Mouse (Mus musculus): Measurements from ENCODE around the gene Tiam2. TPM values are rescaled to one million over a fixed set of nuclear protein-coding genes. Genes with fewer than 3 reads are reported as not detected.

The Tiam2 gene
- polyA plus RNA-seq (2014; fragmentation: Nextera tagmentation; extraction: Ambion mirVana) = 81.3 and 106 TPM in 2 replicates

GRCm38 (mm10) chr17:3326148-3326902 is at the start of gene Tiam2:
Tiam2 (plus strand) TSS chr17:3326573.
- peak within 1 kb of the TSS; percentile 65 for H3K27ac ChIP-seq (ENCODE audit: low read depth, low read length)

GRCm38 (mm10) chr17:3280321-3280720 is 46.1 kb upstream of the Tiam2 start:
- Histone ChIP-seq H3K36me3 (ENCODE audit: control insufficient read depth, insufficient read depth, low read length) (no peaks in the 10 kb centered on the region), H3K27ac (ENCODE audit: low read depth, low read length) (no peak overlapping the region), H3K9me3 (replicated peaks; ENCODE audit: control insufficient read depth, low read length) (no peaks in the 10 kb centered on the region), H3K4me3 (ENCODE audit: low read depth, low read length) (no peak overlapping the region), H3K4me2 (ENCODE audit: low read length) (no peak overlapping the region), H3K9ac (ENCODE audit: low read length) (no peak overlapping the region), H3K27me3 (replicated peaks; ENCODE audit: control insufficient read depth, insufficient read depth, low read length) (no peaks in the 10 kb centered on the region), H3K4me1 (ENCODE audit: control insufficient read depth, insufficient read depth, low read length) (peaks cover 10% of the 10 kb centered on the region; the same call in 1 of the 2 replicates)
- WGBS = 83% methylated on average over 2 of the region's 2 CpGs
- DNase-seq (ENCODE audit: low spot score) = no peak
- ATAC-seq = no peak

More at GRCm38 (mm10) chr17:3326148-3326902, at the start of gene Tiam2:
- peak within 1 kb of the TSS; percentile 75 for H3K4me2 ChIP-seq (ENCODE audit: low read length)
- ATAC-seq = peak; percentile 67
- peak; percentile 56 for DNase-seq (ENCODE audit: low spot score)
- peak within 1 kb of the TSS; percentile 76 for H3K9ac ChIP-seq (ENCODE audit: low read length)
- H3K36me3 ChIP-seq (ENCODE audit: control insufficient read depth, insufficient read depth, low read length) = no peaks in the 10 kb centered on the region
- peak within 1 kb of the TSS; percentile 55 for H3K4me3 ChIP-seq (ENCODE audit: low read depth, low read length)
- H3K4me1 ChIP-seq (ENCODE audit: control insufficient read depth, insufficient read depth, low read length) = peaks cover 15% of the 10 kb centered on the region
- peaks cover 13% of the 10 kb centered on the region for H3K27me3 ChIP-seq (replicated peaks; ENCODE audit: control insufficient read depth, insufficient read depth, low read length)
- WGBS = under 1% methylated on average over 51 of the region's 55 CpGs
- H3K9me3 ChIP-seq (replicated peaks; ENCODE audit: control insufficient read depth, low read length) = no peaks in the 10 kb centered on the region

GRCm38 (mm10) chr17:3281939-3282338 is 44.4 kb upstream of the Tiam2 start:
- ATAC-seq (no peak), DNase-seq (ENCODE audit: low spot score) (no peak)
- no peak overlapping the region for H3K4me2 ChIP-seq (ENCODE audit: low read length)
- H3K36me3 ChIP-seq (ENCODE audit: control insufficient read depth, insufficient read depth, low read length) = no peaks in the 10 kb centered on the region
- H3K9ac ChIP-seq (ENCODE audit: low read length) = no peak overlapping the region
- H3K4me3 ChIP-seq (ENCODE audit: low read depth, low read length) = no peak overlapping the region
- WGBS = 80% methylated on average over 5 of the region's 5 CpGs
- peaks cover 8% of the 10 kb centered on the region; the same call in 1 of the 2 replicates for H3K4me1 ChIP-seq (ENCODE audit: control insufficient read depth, insufficient read depth, low read length)
- no peak overlapping the region for H3K27ac ChIP-seq (ENCODE audit: low read depth, low read length)
- no peaks in the 10 kb centered on the region for H3K9me3 ChIP-seq (replicated peaks; ENCODE audit: control insufficient read depth, low read length)
- no peaks in the 10 kb centered on the region for H3K27me3 ChIP-seq (replicated peaks; ENCODE audit: control insufficient read depth, insufficient read depth, low read length)

- Histone ChIP-seq H3K36me3 (ENCODE audit: control insufficient read depth, insufficient read depth, low read length) (no peaks in the 10 kb centered on the region), H3K27ac (ENCODE audit: low read depth, low read length) (peak overlapping the region; percentile 61), H3K9ac (ENCODE audit: low read length) (no peak overlapping the region), H3K27me3 (replicated peaks; ENCODE audit: control insufficient read depth, insufficient read depth, low read length) (no peaks in the 10 kb centered on the region), H3K9me3 (replicated peaks; ENCODE audit: control insufficient read depth, low read length) (no peaks in the 10 kb centered on the region), H3K4me1 (ENCODE audit: control insufficient read depth, insufficient read depth, low read length) (peaks cover 8% of the 10 kb centered on the region; the same call in 1 of the 2 replicates), H3K4me2 (ENCODE audit: low read length) (no peak overlapping the region), H3K4me3 (ENCODE audit: low read depth, low read length) (no peak overlapping the region)
- ATAC-seq (peak; percentile 76), DNase-seq (ENCODE audit: low spot score) (peak; percentile 72)
- WGBS = 27% methylated on average over 7 of the region's 8 CpGs
These were observed 41.2 kb upstream of the Tiam2 start for GRCm38 (mm10) chr17:3285030-3285671.

GRCm38 (mm10) chr17:3286123-3286825 is 40.1 kb upstream of the Tiam2 start:
- H3K4me3 ChIP-seq (ENCODE audit: low read depth, low read length) = no peak overlapping the region
- no peaks in the 10 kb centered on the region for H3K27me3 ChIP-seq (replicated peaks; ENCODE audit: control insufficient read depth, insufficient read depth, low read length)
- H3K4me2 ChIP-seq (ENCODE audit: low read length) = no peak overlapping the region
- DNase-seq (ENCODE audit: low spot score) (no peak), ATAC-seq (no peak)
- no peaks in the 10 kb centered on the region for H3K9me3 ChIP-seq (replicated peaks; ENCODE audit: control insufficient read depth, low read length)
- 61% methylated on average over 8 of the region's 8 CpGs for WGBS
- H3K9ac ChIP-seq (ENCODE audit: low read length) = no peak overlapping the region
- H3K36me3 ChIP-seq (ENCODE audit: control insufficient read depth, insufficient read depth, low read length) = no peaks in the 10 kb centered on the region
- no peak overlapping the region for H3K27ac ChIP-seq (ENCODE audit: low read depth, low read length)
- H3K4me1 ChIP-seq (ENCODE audit: control insufficient read depth, insufficient read depth, low read length) = peaks cover 8% of the 10 kb centered on the region; the same call in 1 of the 2 replicates

GRCm38 (mm10) chr17:3288341-3288740 is 38.0 kb upstream of the Tiam2 start:
- DNase-seq (ENCODE audit: low spot score) (peak; percentile 61), ATAC-seq (no peak)
- H3K27me3 ChIP-seq (replicated peaks; ENCODE audit: control insufficient read depth, insufficient read depth, low read length) = no peaks in the 10 kb centered on the region
- no peak overlapping the region for H3K4me2 ChIP-seq (ENCODE audit: low read length)
- no peak overlapping the region for H3K4me3 ChIP-seq (ENCODE audit: low read depth, low read length)
- no peak overlapping the region for H3K27ac ChIP-seq (ENCODE audit: low read depth, low read length)
- no peaks in the 10 kb centered on the region for H3K9me3 ChIP-seq (replicated peaks; ENCODE audit: control insufficient read depth, low read length)
- H3K36me3 ChIP-seq (ENCODE audit: control insufficient read depth, insufficient read depth, low read length) = no peaks in the 10 kb centered on the region
- 14% methylated on average over 6 of the region's 6 CpGs for WGBS
- no peak overlapping the region for H3K9ac ChIP-seq (ENCODE audit: low read length)
- peaks cover 8% of the 10 kb centered on the region; the same call in 1 of the 2 replicates for H3K4me1 ChIP-seq (ENCODE audit: control insufficient read depth, insufficient read depth, low read length)

GRCm38 (mm10) chr17:3295097-3295496 is 31.3 kb upstream of the Tiam2 start:
- no peaks in the 10 kb centered on the region for H3K4me1 ChIP-seq (ENCODE audit: control insufficient read depth, insufficient read depth, low read length)
- 68% methylated on average over 2 of the region's 2 CpGs for WGBS
- no peak overlapping the region for H3K9ac ChIP-seq (ENCODE audit: low read length)
- DNase-seq (ENCODE audit: low spot score) = no peak
- no peak for ATAC-seq
- no peaks in the 10 kb centered on the region for H3K27me3 ChIP-seq (replicated peaks; ENCODE audit: control insufficient read depth, insufficient read depth, low read length)
- H3K27ac ChIP-seq (ENCODE audit: low read depth, low read length) = no peak overlapping the region
- 0 out of 2 replicates have a peak, but pooled peaks cover 4% of the 10 kb centered on the region for H3K36me3 ChIP-seq (ENCODE audit: control insufficient read depth, insufficient read depth, low read length)
- H3K4me3 ChIP-seq (ENCODE audit: low read depth, low read length) = no peak overlapping the region
- H3K9me3 ChIP-seq (replicated peaks; ENCODE audit: control insufficient read depth, low read length) = no peaks in the 10 kb centered on the region
- no peak overlapping the region for H3K4me2 ChIP-seq (ENCODE audit: low read length)

GRCm38 (mm10) chr17:3299487-3299886 is 26.9 kb upstream of the Tiam2 start:
- ATAC-seq = no peak
- Histone ChIP-seq H3K36me3 (ENCODE audit: control insufficient read depth, insufficient read depth, low read length) (0 out of 2 replicates have a peak, but pooled peaks cover 4% of the 10 kb centered on the region), H3K27me3 (replicated peaks; ENCODE audit: control insufficient read depth, insufficient read depth, low read length) (no peaks in the 10 kb centered on the region), H3K4me1 (ENCODE audit: control insufficient read depth, insufficient read depth, low read length) (no peaks in the 10 kb centered on the region), H3K9me3 (replicated peaks; ENCODE audit: control insufficient read depth, low read length) (no peaks in the 10 kb centered on the region), H3K27ac (ENCODE audit: low read depth, low read length) (no peak overlapping the region), H3K4me3 (ENCODE audit: low read depth, low read length) (no peak overlapping the region), H3K4me2 (ENCODE audit: low read length) (no peak overlapping the region), H3K9ac (ENCODE audit: low read length) (no peak overlapping the region)
- 75% methylated on average over 6 of the region's 6 CpGs for WGBS
- DNase-seq (ENCODE audit: low spot score) = no peak

All from forebrain, embryonic 14.5 days (tissue).